Mouse (Mus musculus) kidney, embryonic 16.5 days (tissue): ENCODE results near the gene Crim1. TPM values are rescaled to one million over a fixed set of nuclear protein-coding genes. Genes with fewer than 3 reads are reported as not detected.

ENCODE experiments used
- ATAC-seq: fragments of 200-750 bp; cut with Nextera tagmentation; 2 replicates; pipeline ENCODE4 v1.8.0; 2017; ENCODE audit warnings: moderate TSS enrichment; ENCODE audit not compliant: low FRiP score, low TSS enrichment
- H3K27ac ChIP-seq: fragments of 300-500 bp; sonication (generic); 2 replicates; pipeline ENCODE4 v1.5.1; 2014; ENCODE audit warnings: low read length
- H3K27me3 ChIP-seq: fragments of 300-500 bp; sonication (generic); 2 replicates; pipeline ENCODE4 v1.6.1; 2014; ENCODE audit warnings: low read length, control low read depth, mixed read lengths; ENCODE audit not compliant: insufficient read depth
- H3K36me3 ChIP-seq: fragments of 300-500 bp; sonication (generic); 2 replicates; pipeline ENCODE4 v1.6.1; 2014; ENCODE audit warnings: low read length, control low read depth, mixed read lengths; ENCODE audit not compliant: insufficient read depth
- H3K4me1 ChIP-seq: fragments of 300-500 bp; sonication (generic); 2 replicates; pipeline ENCODE4 v1.6.1; 2014; ENCODE audit warnings: low read length, control low read depth, mixed read lengths; ENCODE audit not compliant: insufficient read depth
- H3K4me2 ChIP-seq: fragments of 300-500 bp; sonication (generic); replicated peaks from 2 replicates; pipeline ENCODE4 v1.6.1; 2014; ENCODE audit warnings: low read depth, low read length
- H3K4me3 ChIP-seq: fragments of 300-500 bp; sonication (generic); 2 replicates; pipeline ENCODE4 v1.5.1; 2014; ENCODE audit warnings: mild to moderate bottlenecking, low read length
- H3K9ac ChIP-seq: fragments of 300-500 bp; sonication (generic); replicated peaks from 2 replicates; pipeline ENCODE4 v1.6.1; 2014; ENCODE audit warnings: low read length
- H3K9me3 ChIP-seq: fragments of 300-500 bp; sonication (generic); 2 replicates; pipeline ENCODE4 v1.6.1; 2016; ENCODE audit warnings: low read length, control low read depth
- WGBS: fragments of 180-500 bp; shearing (Covaris S2); extraction: QIAGEN DNeasy Blood & Tissue Kit; methylation state at CpG from one replicate; pipeline ENCODE4 v1.1.7; 2014; 5-methylcytosine and 5-hydroxymethylcytosine counted together
- polyA plus RNA-seq: library from polyadenylated mRNA; unstranded; fragments of >200 nt; fragmentation: Nextera tagmentation; extraction: Ambion mirVana; gene quantifications from 2 replicates; pipeline ENCODE4 v1.2.1, GENCODE M21; 2015

Crim1 gene
- polyA plus RNA-seq, 1 experiment from 2014 or later: 5.4 TPM

- Histone ChIP-seq H3K9me3 (no peaks in the 10 kb centered on the region), H3K27ac (no peak overlapping the region), H3K4me3 (no peak overlapping the region), H3K4me1 (no peaks in the 10 kb centered on the region), H3K27me3 (no peaks in the 10 kb centered on the region), H3K9ac (no peak overlapping the region), H3K4me2 (no peak overlapping the region), H3K36me3 (peaks cover 10% of the 10 kb centered on the region; the same call in 1 of the 2 replicates)
- ATAC-seq: no peak
- WGBS: 79% methylated on average over 12 of the region's 12 CpGs
Measured at GRCm38 (mm10) chr17:78313006-78313405, 113.0 kb downstream of the Crim1 start.

- H3K4me1 ChIP-seq: no peaks in the 10 kb centered on the region
- 68% methylated on average over 5 of the region's 5 CpGs for WGBS
- no peaks in the 10 kb centered on the region for H3K9me3 ChIP-seq
- H3K36me3 ChIP-seq: peaks cover 10% of the 10 kb centered on the region; the same call in 1 of the 2 replicates
- no peak overlapping the region for H3K4me3 ChIP-seq
- no peak overlapping the region for H3K27ac ChIP-seq
- ATAC-seq: no peak
- no peak overlapping the region for H3K9ac ChIP-seq
- H3K4me2 ChIP-seq: no peak overlapping the region
- no peaks in the 10 kb centered on the region for H3K27me3 ChIP-seq
Measured at GRCm38 (mm10) chr17:78313612-78314011, 113.6 kb downstream of the Crim1 start.

GRCm38 (mm10) chr17:78315659-78316058, 115.6 kb downstream of the Crim1 start:
- H3K9ac ChIP-seq: no peak overlapping the region
- no peak overlapping the region for H3K4me3 ChIP-seq
- 89% methylated on average over 11 of the region's 11 CpGs for WGBS
- no peak for ATAC-seq
- H3K9me3 ChIP-seq: no peaks in the 10 kb centered on the region
- H3K36me3 ChIP-seq: peaks cover 10% of the 10 kb centered on the region; the same call in 1 of the 2 replicates
- no peaks in the 10 kb centered on the region for H3K27me3 ChIP-seq
- H3K27ac ChIP-seq: no peak overlapping the region
- no peaks in the 10 kb centered on the region for H3K4me1 ChIP-seq
- H3K4me2 ChIP-seq: no peak overlapping the region

- Histone ChIP-seq H3K27ac (no peak overlapping the region), H3K9ac (no peak overlapping the region), H3K4me1 (peaks cover 3% of the 10 kb centered on the region), H3K4me2 (no peak overlapping the region), H3K27me3 (no peaks in the 10 kb centered on the region), H3K36me3 (peaks cover 10% of the 10 kb centered on the region; the same call in 1 of the 2 replicates), H3K4me3 (no peak overlapping the region), H3K9me3 (no peaks in the 10 kb centered on the region)
- peak; percentile 44; the same call in 1 of the 2 replicates for ATAC-seq
- 68% methylated on average over 5 of the region's 5 CpGs for WGBS
Measured at GRCm38 (mm10) chr17:78317381-78317780, 117.3 kb downstream of the Crim1 start.

GRCm38 (mm10) chr17:78318810-78319209, 118.8 kb downstream of the Crim1 start:
- WGBS: 85% methylated on average over 3 of the region's 3 CpGs
- Histone ChIP-seq H3K36me3 (peaks cover 10% of the 10 kb centered on the region; the same call in 1 of the 2 replicates), H3K9ac (no peak overlapping the region), H3K4me3 (no peak overlapping the region), H3K4me2 (no peak overlapping the region), H3K9me3 (no peaks in the 10 kb centered on the region), H3K4me1 (peaks cover 9% of the 10 kb centered on the region), H3K27ac (no peak overlapping the region), H3K27me3 (no peaks in the 10 kb centered on the region)
- ATAC-seq: no peak

- no peak for ATAC-seq
- H3K27ac ChIP-seq: no peak overlapping the region
- no peak overlapping the region for H3K4me2 ChIP-seq
- no peaks in the 10 kb centered on the region for H3K27me3 ChIP-seq
- H3K4me1 ChIP-seq: peaks cover 12% of the 10 kb centered on the region
- WGBS: 85% methylated on average over 11 of the region's 11 CpGs
- H3K9ac ChIP-seq: no peak overlapping the region
- no peaks in the 10 kb centered on the region for H3K9me3 ChIP-seq
- 0 out of 2 replicates have a peak, but pooled peaks cover 6% of the 10 kb centered on the region for H3K36me3 ChIP-seq
- no peak overlapping the region for H3K4me3 ChIP-seq
Measured at GRCm38 (mm10) chr17:78321216-78321835, 121.3 kb downstream of the Crim1 start.

- Histone ChIP-seq H3K27ac (peak overlapping the region; percentile 86), H3K4me3 (no peak overlapping the region), H3K9ac (no peak overlapping the region), H3K4me1 (peaks cover 18% of the 10 kb centered on the region), H3K4me2 (no peak overlapping the region), H3K36me3 (0 out of 2 replicates have a peak, but pooled peaks cover 6% of the 10 kb centered on the region), H3K27me3 (no peaks in the 10 kb centered on the region), H3K9me3 (no peaks in the 10 kb centered on the region)
- ATAC-seq: no peak
- whole genome bisulfite sequencing: 51% methylated on average over 18 of the region's 18 CpGs
Measured at GRCm38 (mm10) chr17:78322369-78323335, 122.6 kb downstream of the Crim1 start.

- no peak for ATAC-seq
- Histone ChIP-seq H3K4me1 (peaks cover 28% of the 10 kb centered on the region), H3K9me3 (no peaks in the 10 kb centered on the region), H3K27me3 (no peaks in the 10 kb centered on the region), H3K4me3 (no peak overlapping the region), H3K4me2 (no peak overlapping the region), H3K9ac (no peak overlapping the region), H3K27ac (no peak overlapping the region), H3K36me3 (0 out of 2 replicates have a peak, but pooled peaks cover 6% of the 10 kb centered on the region)
- WGBS: 84% methylated on average over 7 of the region's 7 CpGs
Measured at GRCm38 (mm10) chr17:78325761-78326332, 125.8 kb downstream of the Crim1 start.

GRCm38 (mm10) chr17:78326381-78326780, 126.3 kb downstream of the Crim1 start:
- ATAC-seq: no peak
- H3K4me3 ChIP-seq: no peak overlapping the region
- no peak overlapping the region for H3K4me2 ChIP-seq
- H3K36me3 ChIP-seq: 0 out of 2 replicates have a peak, but pooled peaks cover 6% of the 10 kb centered on the region
- peaks cover 28% of the 10 kb centered on the region for H3K4me1 ChIP-seq
- no peak overlapping the region for H3K9ac ChIP-seq
- WGBS: 74% methylated on average over 2 of the region's 2 CpGs
- no peaks in the 10 kb centered on the region for H3K27me3 ChIP-seq
- H3K27ac ChIP-seq: no peak overlapping the region
- no peaks in the 10 kb centered on the region for H3K9me3 ChIP-seq
